Mouse (Mus musculus) MEL (cell line): Measurements from ENCODE around the gene Tnnt1.

Source experiments
- CTCF ChIP-seq, 3 experiments: IDR thresholded peaks in 2 of 3; conservative IDR thresholded peaks in 1 of 3; 2 replicates each; pipeline ENCODE4 v1.5.1; 2011 to 2012; ENCODE audit warnings: low read length in 3 of 3, low read depth in 2 of 3, mild to moderate bottlenecking in 2 of 3, improper control_type of control experiment in 1 of 3, inconsistent platforms in 1 of 3, mixed read lengths in 1 of 3, moderate library complexity in 1 of 3; ENCODE audit not compliant: control insufficient read depth in 1 of 3, insufficient read depth in 1 of 3, poor library complexity in 1 of 3, severe bottlenecking in 1 of 3
- EP300 ChIP-seq, 2 experiments: IDR thresholded peaks; 2 replicates each; pipeline ENCODE4 v1.6.1; 2011; ENCODE audit warnings: improper control_type of control experiment in 2 of 2, low read length in 2 of 2, low read depth in 1 of 2, mild to moderate bottlenecking in 1 of 2
- MAX ChIP-seq: IDR thresholded peaks from 2 replicates; pipeline ENCODE4 v1.6.1; 2011; ENCODE audit warnings: low read length, improper control_type of control experiment
- MXI1 ChIP-seq: IDR thresholded peaks from 2 replicates; pipeline ENCODE4 v1.6.1; 2011; ENCODE audit warnings: mild to moderate bottlenecking, low read depth, low read length, improper control_type of control experiment
- NELFE ChIP-seq: IDR thresholded peaks from 2 replicates; pipeline ENCODE4 v1.6.1; 2011; ENCODE audit warnings: low read depth, low read length, improper control_type of control experiment
- POLR2A ChIP-seq, 2 experiments: IDR thresholded peaks; 2 replicates each; pipeline ENCODE4 v1.6.1; 2011 to 2012; ENCODE audit warnings: low read length in 2 of 2, mild to moderate bottlenecking in 2 of 2, control low read depth in 1 of 2, improper control_type of control experiment in 1 of 2, low read depth in 1 of 2, moderate library complexity in 1 of 2; ENCODE audit not compliant: control insufficient read depth in 1 of 2, insufficient read depth in 1 of 2, poor library complexity in 1 of 2
- POLR2AphosphoS5 ChIP-seq: IDR thresholded peaks from 2 replicates; pipeline ENCODE4 v1.6.1; 2012; ENCODE audit warnings: low read depth, borderline replicate concordance, mild to moderate bottlenecking, inconsistent platforms, low read length, moderate library complexity, mixed read lengths
- RAD21 ChIP-seq: IDR thresholded peaks from 2 replicates; pipeline ENCODE4 v1.6.1; 2011; ENCODE audit warnings: mild to moderate bottlenecking, low read depth, low read length, improper control_type of control experiment
- TAL1 ChIP-seq: IDR thresholded peaks from 2 replicates; pipeline ENCODE4 v1.6.1; 2012; ENCODE audit warnings: mild to moderate bottlenecking, inconsistent platforms, low read length, moderate library complexity, mixed read lengths
- UBTF ChIP-seq: IDR thresholded peaks from 2 replicates; pipeline ENCODE4 v1.6.1; 2012; ENCODE audit warnings: low read depth, mild to moderate bottlenecking, inconsistent platforms, low read length, improper control_type of control experiment, moderate library complexity, borderline replicate concordance; ENCODE audit not compliant: insufficient read depth
- ZMIZ1 ChIP-seq: IDR thresholded peaks from 2 replicates; pipeline ENCODE4 v1.6.1; 2012; ENCODE audit warnings: low read depth, mild to moderate bottlenecking, inconsistent platforms, low read length, improper control_type of control experiment, moderate library complexity

- TF ChIP-seq NELFE, result no peak
- TF ChIP-seq EP300 (IDR thresholded peaks at IDR 0.05; ENCODE audit: low read depth in 1 of 2, low read length in 2 of 2), result no peak
- TF ChIP-seq RAD21, result no peak
- TF ChIP-seq ZMIZ1, result no peak
- no peak for TF ChIP-seq POLR2AphosphoS5
- TF ChIP-seq CTCF (IDR thresholded peaks at IDR 0.05 in 2 of 3, conservative IDR thresholded peaks at IDR 0.05 in 1 of 3; ENCODE audit: control insufficient read depth in 1 of 3, insufficient read depth in 1 of 3, low read depth in 2 of 3, low read length in 3 of 3, poor library complexity in 1 of 3, severe bottlenecking in 1 of 3), result no peak
- TF ChIP-seq TAL1, result no peak
- no peak for TF ChIP-seq MAX
- TF ChIP-seq UBTF, result no peak
- no peak for TF ChIP-seq POLR2A (IDR thresholded peaks at IDR 0.05; ENCODE audit: control insufficient read depth in 1 of 2, insufficient read depth in 1 of 2, low read depth in 1 of 2, low read length in 2 of 2, poor library complexity in 1 of 2)
- no peak for TF ChIP-seq MXI1
These were observed 33.9 kb downstream of the Tnnt1 start for GRCm38 (mm10) chr7:4482281-4482680.
